Mouse (Mus musculus) testis, adult 10 weeks (tissue): ENCODE results near the gene Acot9. TPM values are rescaled to one million over a fixed set of nuclear protein-coding genes. Genes with fewer than 3 reads are reported as not detected.

Experiments used
- polyA plus RNA-seq: library from polyadenylated mRNA; stranded (reverse); fragments of 350-450 nt; fragmentation: Illumina TruSeq; extraction: RNeasy Lipid Tissue Mini Kit (QIAGEN cat#74804); gene quantifications from one replicate; pipeline ENCODE4 v1.2.3, GENCODE M21; 2014; ENCODE audit warnings: low read depth, low replicate concordance

Acot9 gene
- 116 TPM for polyA plus RNA-seq

GRCm38 (mm10) chrX:155262235-155262914, at the start of gene Acot9:
TSS of gene Acot9 (plus strand) at chrX:155262443.

GRCm38 (mm10) chrX:155216271-155216670, 46.0 kb upstream of the Acot9 start, which contains the start of gene Sat1:
TSS of gene Sat1 (minus strand) at chrX:155216449.

GRCm38 (mm10) chrX:155340654-155341053, 78.4 kb downstream of the Acot9 start, which contains the start of gene Prdx4:
TSS of gene Prdx4 (minus strand) at chrX:155340754.

Other genes with a start within 250 kb of the Acot9 start
- gene Magea5, start 199.3 kb upstream of the Acot9 start, polyA plus RNA-seq, result 2.6 TPM
- not detected for gene Magea1, start 172.7 kb upstream of the Acot9 start, polyA plus RNA-seq
- 1.2 TPM for gene Magea2, start 168.8 kb upstream of the Acot9 start, polyA plus RNA-seq
- gene Cldn34b2, start 134.0 kb upstream of the Acot9 start, polyA plus RNA-seq, result 31.6 TPM
- 21.9 TPM for gene Sat1, start 46.0 kb upstream of the Acot9 start, polyA plus RNA-seq
- 351 TPM for gene Prdx4, start 78.3 kb downstream of the Acot9 start, polyA plus RNA-seq